Mouse (Mus musculus) frontal cortex, postnatal 10 days (tissue): Measurements from ENCODE around the gene Zbtb34.

Experiments
- DNase-seq, 2 experiments: peaks; one replicate each; pipeline ENCODE4 v3.0.0; 2022; ENCODE audit warnings: low spot score in 2 of 2, mixed read lengths in 1 of 2

The Zbtb34 gene

DNA sequence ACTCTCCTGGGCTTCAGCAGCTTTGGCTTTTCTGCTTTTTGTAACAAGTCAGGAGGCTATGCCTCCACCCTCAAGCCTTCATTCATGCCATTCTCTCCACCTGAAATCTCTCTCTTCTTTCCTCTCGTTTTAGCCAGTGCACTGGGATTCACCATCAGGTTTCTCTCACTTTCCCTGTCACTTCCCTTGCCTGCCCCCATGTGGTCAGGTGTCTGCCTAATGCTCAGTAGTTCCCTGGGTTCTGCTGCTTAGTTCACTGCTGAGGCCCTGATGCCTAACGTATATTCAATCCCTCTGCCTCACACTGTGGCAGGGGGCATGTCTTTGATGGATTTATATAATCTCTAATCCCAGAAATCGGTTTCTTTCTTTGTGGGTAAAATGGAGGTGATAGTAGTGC, 29.9 kb downstream of the Zbtb34 start:
- DNase-seq = no peak

DNA sequence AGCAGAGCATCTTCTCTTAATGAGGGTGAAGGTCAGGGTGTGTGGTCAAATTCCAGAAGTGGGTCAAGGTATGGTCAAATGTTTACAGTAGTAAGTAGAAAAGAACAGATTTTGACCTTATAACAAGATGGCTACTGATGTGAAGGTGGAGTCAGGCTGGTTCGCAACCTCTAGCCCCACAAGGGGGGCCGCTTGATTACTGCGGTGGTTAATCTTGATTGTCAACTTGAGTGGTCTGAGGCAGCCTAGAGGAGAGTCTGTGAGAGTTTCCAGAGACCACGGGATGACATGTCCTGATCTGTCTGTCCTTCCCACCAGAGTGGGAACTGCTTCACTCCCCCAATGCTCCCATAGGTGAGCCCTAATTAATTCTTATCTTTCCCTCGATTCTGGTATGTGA, 30.6 kb downstream of the Zbtb34 start:
- no peak for DNase-seq

DNA sequence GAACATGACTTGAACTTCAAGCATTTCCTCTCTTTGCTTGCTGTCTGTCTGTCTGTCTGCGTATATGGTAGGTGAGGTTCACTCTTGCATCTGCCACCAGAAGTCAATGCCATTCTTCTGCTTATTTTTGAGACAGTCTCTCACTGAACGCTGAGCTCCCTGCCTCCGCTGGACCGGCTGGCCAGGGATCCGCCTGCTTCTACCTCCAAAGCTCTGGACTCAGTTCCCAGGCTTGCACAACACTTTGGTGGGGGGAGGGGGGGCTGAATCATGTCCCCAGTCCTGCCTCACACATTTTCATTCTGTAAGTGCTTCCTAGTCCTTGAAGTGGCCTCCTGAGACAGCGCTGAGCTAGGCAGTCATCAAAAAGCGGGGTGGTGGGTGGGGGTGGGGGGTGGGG, 32.0 kb downstream of the Zbtb34 start:
- DNase-seq = no peak

DNA sequence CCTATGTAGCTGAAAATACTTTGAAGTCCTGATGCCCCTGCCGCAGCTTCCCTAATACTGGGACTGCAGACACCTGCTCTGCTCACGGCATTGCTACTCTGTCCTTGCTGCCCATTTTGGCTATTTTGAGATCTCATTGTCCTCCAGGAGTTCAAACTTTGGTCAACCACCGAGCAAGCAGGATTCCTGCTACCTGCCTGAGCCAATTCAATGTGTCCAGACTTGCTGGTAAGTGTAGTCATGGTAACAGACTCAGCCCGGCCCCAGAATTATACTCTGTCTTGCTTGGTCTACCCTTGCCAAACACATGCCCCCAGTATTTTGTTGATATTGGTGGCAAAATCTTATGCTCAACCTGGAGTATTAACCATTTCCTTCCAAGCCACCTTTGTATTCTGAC, 34.1 kb downstream of the Zbtb34 start:
- DNase-seq = no peak

DNA sequence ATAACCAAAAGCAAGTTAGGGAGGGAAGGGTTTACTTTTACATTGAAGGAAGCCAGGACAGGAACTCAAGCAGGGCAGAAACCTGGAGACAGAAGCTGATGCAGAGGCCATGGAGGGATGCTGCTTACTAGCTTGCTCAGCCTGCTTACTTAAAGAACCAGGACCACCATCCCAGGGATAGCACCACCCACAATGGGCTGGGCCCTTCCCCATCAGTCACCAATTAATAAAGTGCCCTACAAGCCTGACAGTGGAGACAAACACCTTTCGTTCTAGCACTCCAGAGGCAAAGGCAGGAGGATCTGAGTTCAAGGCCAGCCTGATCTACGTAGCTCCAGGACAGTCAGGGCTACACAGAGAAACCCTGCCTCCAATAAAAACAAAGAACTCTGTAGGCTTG, 36.1 kb downstream of the Zbtb34 start:
- DNase-seq = no peak

DNA sequence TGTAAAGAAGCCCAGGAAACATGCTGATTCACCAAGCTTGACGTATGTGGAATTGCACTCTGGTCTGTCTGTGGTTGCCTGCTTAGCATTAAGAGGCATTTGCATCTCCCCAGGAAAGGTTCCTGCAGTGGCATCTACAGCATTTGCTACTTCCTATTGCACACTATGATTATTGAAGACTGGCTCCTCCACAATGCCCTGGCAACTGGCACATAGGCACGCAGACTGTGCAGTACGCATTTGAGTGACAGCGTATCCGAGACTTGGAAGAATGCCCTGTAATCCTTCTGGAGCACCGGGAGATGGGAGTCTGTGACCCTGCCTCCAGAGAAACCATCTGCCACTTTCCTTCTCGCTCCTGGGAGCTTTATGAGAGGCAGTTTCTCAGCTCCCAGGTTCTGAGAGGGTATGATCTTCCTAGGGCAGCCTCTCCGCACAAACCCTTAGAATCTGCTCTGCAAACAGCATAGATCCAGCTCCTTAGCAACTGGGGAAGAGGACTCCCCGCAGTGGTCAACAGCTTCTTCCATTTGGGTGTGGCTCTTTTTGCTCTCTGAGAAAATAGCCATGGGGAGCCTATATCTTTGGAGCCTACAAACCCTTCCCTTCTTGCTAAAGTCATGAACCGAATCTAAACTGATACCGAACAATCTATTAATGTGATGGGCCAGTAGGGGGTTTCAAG, 37.0 kb downstream of the Zbtb34 start:
- DNase-seq = no peak

DNA sequence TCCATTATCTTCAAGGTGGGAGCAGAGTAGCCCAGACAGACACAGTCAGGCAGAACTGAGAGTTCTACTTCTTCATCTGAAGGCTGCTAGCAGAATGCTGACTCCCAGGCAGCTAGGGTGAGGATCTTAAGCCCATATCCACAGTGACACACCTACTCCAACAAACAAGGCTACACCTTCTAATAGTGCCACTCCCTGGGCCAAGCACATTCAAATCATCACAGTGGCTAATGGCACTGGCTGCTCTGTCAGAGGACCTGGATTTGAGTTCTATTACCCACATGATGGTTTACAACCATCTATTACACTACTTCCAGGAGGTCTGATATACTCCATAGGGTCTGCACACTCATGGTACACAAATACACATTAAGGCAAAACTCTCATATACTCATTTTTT, 38.1 kb downstream of the Zbtb34 start:
- DNase-seq = no peak

DNA sequence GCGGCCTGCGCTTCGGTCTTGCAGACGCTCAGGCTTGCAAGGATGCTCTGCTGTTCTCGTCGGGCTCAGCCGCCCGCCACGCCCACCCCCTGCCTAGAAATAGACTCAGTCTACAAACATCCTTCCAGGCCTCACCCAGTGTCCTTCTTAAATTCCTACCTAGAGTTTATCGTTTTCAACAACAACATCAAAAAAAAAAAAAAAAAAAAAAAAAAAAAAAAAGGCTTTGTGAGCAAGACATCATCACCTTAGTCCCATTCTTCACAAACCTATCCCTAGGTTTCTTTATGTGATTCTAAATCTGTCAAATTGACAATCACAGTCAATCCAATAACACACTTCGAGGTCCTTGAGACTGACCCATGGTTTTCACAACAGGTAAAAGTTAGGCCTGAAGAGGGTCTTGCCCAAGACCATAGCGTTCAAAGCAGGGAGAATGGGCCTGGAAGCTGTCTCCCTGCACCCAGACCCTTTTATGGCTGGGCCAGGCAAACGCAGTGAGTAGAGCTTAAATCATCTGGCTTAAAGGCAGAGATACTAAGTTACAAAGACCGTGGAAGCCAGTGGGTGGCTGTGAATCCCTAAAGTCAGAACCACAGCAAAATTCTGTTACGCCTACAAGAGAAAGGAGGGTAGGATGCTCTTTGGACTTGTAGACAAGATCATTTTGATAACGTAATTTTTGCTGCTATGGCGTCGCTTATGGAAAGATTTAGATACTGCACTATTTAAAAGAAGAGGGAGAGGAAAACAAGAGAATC, 59.3 kb downstream of the Zbtb34 start:
- no peak for DNase-seq

DNA sequence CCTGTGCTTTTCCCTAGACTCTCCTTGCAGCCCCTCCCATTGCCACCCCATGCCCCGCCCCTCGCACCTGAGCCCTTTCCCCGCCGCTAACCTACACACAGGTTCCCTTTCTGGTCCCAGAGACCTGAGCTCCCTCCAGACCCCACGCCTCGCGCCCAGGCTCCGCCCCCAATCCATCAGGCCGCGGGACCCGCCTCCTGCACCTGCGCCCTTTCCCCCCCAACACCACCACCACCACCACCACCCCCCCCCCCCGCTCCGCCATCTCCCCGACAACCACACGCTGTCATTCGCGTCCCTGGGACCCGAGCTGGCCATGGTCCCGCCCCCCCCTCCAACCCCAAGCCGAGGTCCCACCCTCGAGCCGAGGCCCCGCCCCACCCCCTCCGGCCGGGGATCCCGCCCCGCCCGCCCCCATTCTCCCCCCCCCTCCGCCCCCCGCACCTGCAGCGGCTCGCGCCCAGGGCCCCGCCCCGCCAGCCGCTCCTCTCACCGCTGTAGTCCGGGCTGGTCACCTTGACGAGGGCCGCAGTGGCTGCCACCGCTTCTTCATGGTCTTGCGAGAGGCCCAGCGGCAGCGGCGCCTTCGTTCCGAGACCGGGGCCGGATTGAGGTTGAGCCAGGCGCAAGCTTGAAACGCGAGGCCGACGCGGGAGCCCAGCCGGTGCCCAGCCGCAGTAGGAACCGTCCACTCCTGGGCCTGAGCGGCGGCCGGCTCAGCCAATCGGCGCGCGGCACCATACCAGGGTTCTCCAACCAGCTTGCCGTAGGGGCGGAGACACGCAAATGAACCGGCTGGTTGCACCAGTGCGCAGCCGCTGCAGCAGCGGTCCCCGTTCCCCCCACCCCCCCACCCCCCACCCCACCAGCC, 60.1 kb downstream of the Zbtb34 start, which contains the start of gene Ralgps1:
Gene Ralgps1 (minus strand): TSS at position 710 of the 871 bp plus-strand sequence.
- peak; percentile 97 to 98 for DNase-seq

DNA sequence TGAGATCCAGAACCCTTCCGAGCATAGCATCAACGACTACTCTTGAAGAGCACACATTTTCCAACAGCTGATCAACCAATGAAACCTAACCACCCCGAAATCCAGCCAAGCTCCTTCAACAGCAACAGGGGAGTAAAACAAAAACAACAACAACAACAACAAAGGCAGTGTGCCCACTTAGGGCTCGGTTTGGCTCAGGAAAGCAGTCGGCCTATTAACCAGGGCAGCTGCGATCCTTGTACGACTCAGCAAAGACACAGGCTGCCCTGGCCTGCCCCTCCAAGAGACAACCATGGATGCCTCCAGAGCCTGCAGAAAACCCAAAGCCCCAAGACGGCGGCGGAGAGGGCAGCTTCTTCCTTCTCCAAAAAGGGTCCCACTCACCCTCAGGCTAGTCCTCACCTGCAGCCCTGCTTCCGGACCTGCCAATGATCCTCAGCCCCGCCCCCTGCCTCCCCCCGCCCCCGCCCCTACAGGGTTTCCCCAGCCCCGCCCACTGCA, 60.8 kb downstream of the Zbtb34 start:
- DNase-seq = no peak

DNA sequence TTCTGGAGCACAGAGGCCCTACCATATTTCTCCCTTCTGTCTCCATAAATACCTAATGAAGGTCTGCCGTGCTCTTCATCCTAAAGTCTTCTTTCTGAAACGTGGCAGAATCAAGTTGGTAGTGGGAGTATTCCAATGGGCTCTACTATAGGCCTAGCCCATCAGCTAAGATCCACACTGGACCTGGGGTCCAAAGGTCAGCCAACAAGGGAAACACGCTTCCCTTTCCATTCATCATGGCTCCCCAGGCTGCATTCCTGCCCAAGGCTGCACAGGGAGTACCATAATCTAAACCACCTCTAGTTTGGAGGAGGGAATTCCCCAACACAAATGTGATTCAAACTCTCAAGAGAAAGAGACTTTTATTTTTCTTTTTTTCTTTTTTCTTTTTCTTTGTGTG, 61.7 kb downstream of the Zbtb34 start:
- no peak for DNase-seq

DNA sequence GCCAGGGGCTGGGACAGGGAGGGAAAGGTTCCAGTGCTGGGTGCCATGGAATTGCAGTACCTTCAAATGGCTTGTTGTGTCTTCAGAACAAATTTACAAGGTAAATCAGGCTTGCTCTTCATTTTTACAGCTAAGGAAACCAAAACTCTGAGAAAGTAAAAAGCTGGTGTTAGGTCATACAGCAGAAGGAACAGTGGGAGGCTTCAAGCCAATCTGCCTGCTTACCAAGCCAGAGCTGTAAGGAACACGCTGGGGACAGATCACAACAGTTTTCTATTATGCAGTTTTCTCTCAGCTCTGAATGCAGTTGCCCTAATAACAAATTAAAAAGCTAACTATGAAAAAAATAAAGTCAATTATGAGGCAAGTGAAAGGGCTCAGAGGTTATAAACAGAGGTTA, 62.6 kb downstream of the Zbtb34 start:
- DNase-seq = no peak

DNA sequence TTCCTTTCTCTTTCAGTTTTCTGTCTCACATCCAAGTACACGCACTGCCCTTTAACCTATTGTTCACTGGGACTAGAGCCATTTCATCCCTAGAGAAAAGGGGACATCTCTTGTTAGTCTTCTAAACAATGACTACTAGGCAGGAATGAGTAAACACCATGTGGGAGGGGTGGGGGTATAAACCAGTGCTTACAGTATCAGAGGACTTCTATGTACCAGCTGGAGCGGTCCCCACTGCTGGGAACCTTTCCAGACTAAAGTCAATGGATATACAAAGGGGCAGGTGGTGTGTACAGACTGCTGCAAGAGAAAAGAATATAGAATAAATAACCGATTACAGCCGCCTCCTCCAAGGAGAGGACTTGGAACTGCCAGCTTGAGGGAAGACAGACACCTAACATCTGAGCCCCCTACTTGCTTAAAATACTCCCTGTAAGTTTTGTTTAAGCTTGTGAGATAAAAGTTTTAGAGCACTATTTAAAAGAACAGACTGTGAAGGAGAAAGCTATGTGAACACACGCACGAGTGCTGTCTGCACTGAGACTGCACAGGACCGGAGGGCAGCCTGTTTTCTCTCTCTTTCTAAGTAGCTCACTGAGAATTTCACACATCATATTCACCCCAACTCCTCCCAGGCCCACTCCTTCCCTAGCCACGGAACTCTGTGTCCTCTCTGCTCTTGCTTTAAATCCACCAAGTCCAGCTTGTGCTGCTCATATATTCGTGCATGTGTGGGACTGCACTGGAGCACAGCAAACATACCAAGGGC, 65.2 kb downstream of the Zbtb34 start:
- DNase-seq = peak; percentile 14 to 52

DNA sequence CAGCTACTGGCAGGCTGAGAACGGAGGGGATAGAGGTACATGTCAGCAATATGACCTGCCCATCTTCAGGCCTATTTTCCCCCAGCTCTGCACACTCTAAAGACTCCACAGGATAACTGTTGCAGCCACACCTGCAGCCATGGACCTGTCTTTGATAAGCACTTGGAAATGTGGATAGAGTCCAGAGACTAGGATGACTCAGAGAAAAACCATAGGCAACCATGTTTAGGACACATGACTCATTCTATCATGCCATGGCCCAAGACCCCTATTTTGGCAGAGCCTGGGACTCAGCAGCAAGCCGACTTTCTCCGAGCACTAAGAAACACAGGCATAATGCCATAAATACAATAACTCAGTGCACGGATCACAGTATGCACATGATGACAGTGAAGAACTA, 66.5 kb downstream of the Zbtb34 start:
- no peak for DNase-seq

DNA sequence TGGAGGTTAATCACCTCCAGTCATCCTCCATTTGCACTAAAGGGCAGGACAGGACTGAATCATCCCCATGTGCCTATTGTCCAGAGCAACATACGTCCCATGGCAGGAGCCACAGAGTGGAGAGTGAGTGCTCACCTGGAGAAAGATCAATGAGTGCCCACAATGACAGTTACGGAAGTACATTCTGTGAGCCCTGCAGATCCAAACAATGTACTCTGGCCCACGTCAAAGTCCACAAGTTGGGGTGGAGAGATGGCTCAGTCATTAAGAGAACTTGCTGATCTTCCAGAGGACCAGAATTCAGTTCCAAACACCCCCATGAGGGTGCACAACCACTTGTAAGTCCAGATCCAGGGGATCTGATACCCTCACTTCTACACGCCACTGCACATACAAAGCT, 67.2 kb downstream of the Zbtb34 start:
- no peak for DNase-seq

DNA sequence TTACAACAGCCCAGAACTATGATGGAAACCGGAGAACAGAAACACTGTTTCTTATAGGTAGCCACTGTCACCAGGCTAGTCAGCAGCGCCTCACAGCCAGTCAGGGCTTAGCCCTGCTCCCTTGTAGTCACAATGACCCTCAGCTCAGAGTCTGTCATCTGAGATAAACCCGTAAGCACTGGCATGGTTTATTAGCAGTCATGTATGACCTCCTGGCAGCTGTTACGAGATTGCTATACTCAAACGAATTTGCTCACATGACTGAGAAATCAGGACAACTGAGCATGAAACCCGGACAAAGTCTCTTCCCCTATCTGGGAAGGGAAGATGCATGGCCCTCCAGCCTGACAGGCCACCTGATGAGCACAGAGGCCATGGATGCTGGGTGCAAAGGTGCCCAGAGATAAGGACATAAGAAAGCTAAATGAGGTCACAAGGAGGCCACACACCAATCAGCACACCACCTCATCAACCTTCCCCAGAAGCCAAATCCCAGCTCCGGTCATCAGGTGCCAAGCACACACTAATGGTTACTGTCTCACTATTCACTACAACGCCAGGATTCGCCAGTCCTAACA, 69.9 kb downstream of the Zbtb34 start:
- DNase-seq = no peak

DNA sequence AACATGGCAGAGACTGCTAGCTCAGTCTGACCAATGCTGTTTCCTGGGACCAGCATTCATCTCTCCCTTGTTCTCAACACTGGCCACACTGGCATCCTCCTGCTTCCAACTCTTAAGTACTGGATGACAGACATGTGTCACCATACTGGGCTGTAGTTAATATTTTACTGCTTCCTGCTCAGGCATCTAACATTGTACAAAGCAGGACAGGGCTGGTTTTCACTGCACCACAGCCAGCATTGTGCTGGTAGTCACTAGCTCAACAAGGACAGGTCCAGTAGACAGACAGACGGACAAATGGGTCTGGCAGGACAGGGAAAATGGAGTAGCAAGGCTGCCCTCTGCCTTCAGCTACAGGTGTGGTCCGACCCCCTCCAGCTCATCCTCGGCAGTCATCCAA, 70.6 kb downstream of the Zbtb34 start:
- no peak for DNase-seq

DNA sequence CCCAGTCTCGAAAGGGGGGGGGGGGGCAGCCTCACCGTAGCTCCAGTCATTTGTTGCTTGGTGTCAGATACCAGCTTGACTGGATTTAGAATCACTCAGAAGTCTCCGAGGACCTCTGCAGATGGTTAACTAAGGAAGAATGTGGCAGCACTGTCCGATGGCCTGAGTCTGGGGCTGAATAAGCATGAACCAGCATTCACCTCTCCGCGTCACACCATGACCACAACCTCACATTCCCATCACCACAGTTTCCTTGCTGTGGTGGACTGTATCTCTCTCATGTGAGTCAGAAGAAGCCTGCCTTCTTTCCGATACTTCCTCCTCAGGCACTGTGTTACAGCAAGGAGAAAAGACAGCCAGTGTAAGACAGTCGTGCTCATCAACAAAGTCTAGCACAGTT, 71.9 kb downstream of the Zbtb34 start:
- DNase-seq = no peak

DNA sequence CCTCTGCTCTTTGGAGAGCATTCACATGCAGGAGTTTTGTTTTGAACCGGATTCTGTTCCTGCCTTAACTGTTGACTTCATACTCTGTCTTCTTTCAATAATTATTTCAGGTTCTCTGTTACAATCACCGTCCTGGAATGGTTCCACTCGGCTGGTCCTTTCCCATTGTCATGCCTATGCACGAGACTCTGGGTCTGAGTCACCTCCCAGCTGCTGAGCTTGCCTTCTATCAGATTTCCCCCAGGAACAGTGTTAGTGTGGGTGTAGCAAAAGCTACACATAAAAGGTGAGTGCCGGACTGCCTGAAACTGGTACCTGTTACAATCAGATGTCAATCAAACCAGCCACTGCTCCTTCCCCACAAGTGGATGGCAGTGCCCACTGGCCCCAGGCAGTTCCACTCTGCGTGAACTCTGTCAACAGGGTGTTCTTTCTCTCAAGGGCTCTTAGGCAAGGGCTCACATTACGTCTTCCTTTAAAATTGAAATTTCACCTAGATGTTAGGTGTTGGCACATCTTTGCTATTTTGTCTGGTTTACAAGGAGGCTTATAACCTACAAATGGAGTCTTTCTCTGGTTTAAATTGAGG, 73.8 kb downstream of the Zbtb34 start:
- DNase-seq = no peak
